Comparison of ENCODE assay signal across 8 mouse cellular contexts in the genomic region with DNA sequence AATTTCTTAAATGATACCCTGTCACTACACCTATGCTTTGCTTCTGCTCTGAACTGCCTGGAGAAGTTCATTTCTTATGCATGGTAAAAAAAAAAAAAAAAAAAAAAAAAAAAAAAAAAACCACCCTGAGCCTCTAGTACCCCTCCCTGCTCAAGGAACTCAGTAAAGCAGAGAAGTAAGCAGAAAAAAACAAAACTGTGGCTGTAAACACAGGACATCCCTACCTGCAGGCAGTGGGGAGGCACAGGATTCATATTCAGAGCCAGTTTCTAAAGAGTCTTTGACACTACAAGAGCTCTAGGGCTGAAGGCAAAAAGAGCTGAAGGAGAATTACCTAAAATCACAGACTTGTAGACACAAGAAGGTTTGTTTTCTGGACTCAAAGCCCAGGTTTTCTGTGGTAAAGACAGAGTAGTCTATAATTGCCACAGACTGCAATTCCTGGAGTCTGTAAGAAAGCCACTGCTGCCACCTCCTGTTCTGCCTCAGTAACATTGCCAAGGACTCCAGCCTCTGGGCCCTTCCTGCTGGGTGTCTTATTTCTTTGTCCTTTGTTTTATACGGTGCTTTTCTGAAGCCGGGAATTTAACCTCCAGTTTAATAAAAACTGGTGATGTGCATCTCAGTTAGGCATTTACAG.
A peak's percentile ranks its signal among the peaks of the same experiment; 100 is the strongest.
DNase-seq lines count a peak whose midpoint lies in the region; ATAC-seq and TF ChIP-seq lines count a peak whose summit lies in the region.

No protein-coding gene starts in this region.

- no peak for TF ChIP-seq POLR2A in cerebellum, adult 2 months (IDR thresholded peaks at IDR 0.05; ENCODE audit: borderline replicate concordance, insufficient read depth, low read length)
- no peak for TF ChIP-seq POLR2A in small intestine, adult 2 months (IDR thresholded peaks at IDR 0.05; ENCODE audit: low read depth, low read length)

- H3K27me3 ChIP-seq in cerebellum, adult 2 months (ENCODE audit: control insufficient read depth, insufficient read depth, low read length): no peaks in the 10 kb centered on the region
- H3K27me3 ChIP-seq in forebrain, embryonic 16.5 days (replicated peaks; ENCODE audit: control insufficient read depth, insufficient read depth, low read length): no peaks in the 10 kb centered on the region
- no peaks in the 10 kb centered on the region for H3K27me3 ChIP-seq in kidney, embryonic 16.5 days (ENCODE audit: insufficient read depth, low read length)
- no peaks in the 10 kb centered on the region for H3K27me3 ChIP-seq in limb, embryonic 13.5 days
- H3K27me3 ChIP-seq in small intestine, adult 2 months (ENCODE audit: control insufficient read depth, insufficient read depth, low read length): no peaks in the 10 kb centered on the region

- no peak overlapping the region for H3K27ac ChIP-seq in cerebellum, adult 2 months (ENCODE audit: insufficient read depth, low read length)
- no peak overlapping the region for H3K27ac ChIP-seq in forebrain, embryonic 16.5 days (ENCODE audit: low read length)
- H3K27ac ChIP-seq in kidney, embryonic 16.5 days (ENCODE audit: low read length): no peak overlapping the region
- no peak overlapping the region for H3K27ac ChIP-seq in limb, embryonic 13.5 days
- H3K27ac ChIP-seq in small intestine, adult 2 months (ENCODE audit: insufficient read depth, low read depth, low read length): no peak overlapping the region

- peak; percentile 97 for ATAC-seq in forebrain, embryonic 16.5 days
- peak; percentile 90 for ATAC-seq in kidney, embryonic 16.5 days (ENCODE audit: low FRiP score, low TSS enrichment)
- peak; percentile 78 for ATAC-seq in limb, embryonic 13.5 days (ENCODE audit: low FRiP score, low read depth)

- no peak overlapping the region for H3K4me2 ChIP-seq in forebrain, embryonic 16.5 days (ENCODE audit: low read length)
- H3K4me2 ChIP-seq in kidney, embryonic 16.5 days (replicated peaks; ENCODE audit: low read depth, low read length): no peak overlapping the region
- H3K4me2 ChIP-seq in limb, embryonic 13.5 days (replicated peaks): no peak overlapping the region

- 9% methylated on average over 2 of the region's 2 CpGs for WGBS in cerebellum, adult 2 months
- WGBS in forebrain, embryonic 16.5 days: 2% methylated on average over 2 of the region's 2 CpGs
- 8% methylated on average over 2 of the region's 2 CpGs for WGBS in kidney, embryonic 16.5 days
- WGBS in limb, embryonic 13.5 days: 9% methylated on average over 2 of the region's 2 CpGs
- 20% methylated on average over 2 of the region's 2 CpGs for WGBS in small intestine, adult 2 months

- peak; percentile 65 for TF ChIP-seq CTCF in cerebellum, adult 2 months (IDR thresholded peaks at IDR 0.05; ENCODE audit: borderline replicate concordance, insufficient read depth, low read depth, low read length)
- peak; percentile 15; the same call in 1 of the 2 replicates for TF ChIP-seq CTCF in small intestine, adult 2 months (IDR thresholded peaks at IDR 0.05; ENCODE audit: extremely low read depth, insufficient read length, insufficient replicate concordance, low read depth, low read length)

- no peaks in the 10 kb centered on the region for H3K4me1 ChIP-seq in cerebellum, adult 2 months (ENCODE audit: control insufficient read depth, insufficient read depth, low read length)
- H3K4me1 ChIP-seq in forebrain, embryonic 16.5 days (replicated peaks; ENCODE audit: control insufficient read depth, insufficient read depth, low read length): 0 out of 2 replicates have a peak, but pooled peaks cover 4% of the 10 kb centered on the region
- no peaks in the 10 kb centered on the region for H3K4me1 ChIP-seq in kidney, embryonic 16.5 days (ENCODE audit: insufficient read depth, low read length)
- H3K4me1 ChIP-seq in limb, embryonic 13.5 days: no peaks in the 10 kb centered on the region
- H3K4me1 ChIP-seq in small intestine, adult 2 months (ENCODE audit: control insufficient read depth, insufficient read depth, insufficient read length, low read length): no peaks in the 10 kb centered on the region

- H3K9ac ChIP-seq in forebrain, embryonic 16.5 days (replicated peaks; ENCODE audit: low read depth, low read length): no peak overlapping the region
- no peak overlapping the region for H3K9ac ChIP-seq in kidney, embryonic 16.5 days (replicated peaks; ENCODE audit: low read length)
- H3K9ac ChIP-seq in limb, embryonic 13.5 days: no peak overlapping the region

- H3K36me3 ChIP-seq in forebrain, embryonic 16.5 days (ENCODE audit: control insufficient read depth, insufficient read depth): no peaks in the 10 kb centered on the region
- no peaks in the 10 kb centered on the region for H3K36me3 ChIP-seq in kidney, embryonic 16.5 days (ENCODE audit: insufficient read depth, low read length)
- no peaks in the 10 kb centered on the region for H3K36me3 ChIP-seq in limb, embryonic 13.5 days
- no peaks in the 10 kb centered on the region for H3K36me3 ChIP-seq in small intestine, adult 2 months (ENCODE audit: control insufficient read depth, insufficient read depth, low read length)

- no peak overlapping the region for H3K4me3 ChIP-seq in cerebellum, adult 2 months (replicated peaks; ENCODE audit: insufficient read depth, low read depth, low read length)
- H3K4me3 ChIP-seq in forebrain, embryonic 16.5 days (replicated peaks; ENCODE audit: low read length): no peak overlapping the region
- no peak overlapping the region for H3K4me3 ChIP-seq in kidney, embryonic 16.5 days (ENCODE audit: low read length)
- H3K4me3 ChIP-seq in limb, embryonic 13.5 days: no peak overlapping the region
- H3K4me3 ChIP-seq in small intestine, adult 2 months (ENCODE audit: low read depth, low read length): no peak overlapping the region

- DNase-seq in kidney, adult 18-20 months: peak; percentile 6
- no peak for DNase-seq in kidney, adult 11 months
- peak; percentile 31 to 40 for DNase-seq in cerebellum, adult 2 months
- no peak for DNase-seq in thymus, postnatal 4 days

- no peaks in the 10 kb centered on the region for H3K9me3 ChIP-seq in forebrain, embryonic 16.5 days (ENCODE audit: control insufficient read depth, low read length)
- no peaks in the 10 kb centered on the region for H3K9me3 ChIP-seq in kidney, embryonic 16.5 days (ENCODE audit: low read length)
- H3K9me3 ChIP-seq in limb, embryonic 13.5 days: no peaks in the 10 kb centered on the region

Comparison
In these comparisons a context has a peak if more than half of its experiments do, and no peak if none do; other contexts are left out.
1. DNase-seq: peak in kidney, adult 18-20 months (single experiment) and cerebellum, adult 2 months (2 of 2); none in kidney, adult 11 months (single experiment) and thymus, postnatal 4 days (single experiment).
2. Peak in every context shown above with its lines, with median percentiles within 50 percentile points of each other: ATAC-seq.